Comparison of ENCODE assay signal across 10 mouse cellular contexts in the genomic region with DNA sequence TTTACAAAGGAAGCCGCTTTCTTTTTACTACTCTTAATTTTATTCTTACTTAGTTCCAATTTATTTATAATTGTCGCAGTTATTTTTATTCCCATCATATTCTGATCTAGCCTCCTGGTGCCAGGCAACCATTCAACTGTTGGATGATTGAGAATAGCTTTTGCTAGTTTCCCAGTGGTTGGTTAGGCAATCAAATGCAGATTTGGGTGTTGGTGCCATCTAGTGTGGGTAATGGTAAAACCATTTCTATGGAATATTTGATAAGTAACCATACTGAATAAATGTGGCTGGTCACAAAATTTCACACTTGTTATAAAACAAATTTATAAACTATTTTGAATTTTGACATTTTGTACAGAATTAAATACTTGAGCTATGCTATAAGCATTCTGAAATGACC. TPM values are rescaled to one million over a fixed set of nuclear protein-coding genes. Genes with fewer than 3 reads are reported as not detected.
DNase-seq lines count a peak whose midpoint lies in the region; ATAC-seq and TF ChIP-seq lines count a peak whose summit lies in the region.
"Had no signal": no experiment of that assay in that cellular context is flagged by ENCODE, and none has a peak within 500 bp of the region (broad histone marks: within the 10 kb centered on the region; RNA-seq: fewer than 3 reads in every experiment).

No protein-coding gene starts in this region.

- no peak overlapping the region for H3K9ac ChIP-seq in liver, embryonic 14.5 days (replicated peaks)
- H3K9ac ChIP-seq in hindbrain, embryonic 12.5 days = no peak overlapping the region
- no peak overlapping the region for H3K9ac ChIP-seq in midbrain, embryonic 11.5 days (ENCODE audit: low read length)
- H3K9ac ChIP-seq: limb, embryonic 15.5 days had no signal

- no peaks in the 10 kb centered on the region for H3K4me1 ChIP-seq in liver, embryonic 14.5 days (replicated peaks; ENCODE audit: control insufficient read depth in 2 of 2, insufficient read depth in 2 of 2, low read length in 1 of 2)
- H3K4me1 ChIP-seq in hindbrain, embryonic 12.5 days = peaks cover 6% of the 10 kb centered on the region
- peaks cover 4% of the 10 kb centered on the region; the same call in 1 of the 2 replicates for H3K4me1 ChIP-seq in midbrain, embryonic 11.5 days (ENCODE audit: control insufficient read depth, insufficient read depth, low read length)

- TF ChIP-seq CTCF in gastrocnemius, adult 2 months (IDR thresholded peaks at IDR 0.05) = peak; percentile 58
- peak; percentile 31; the same call in 1 of the 2 replicates for TF ChIP-seq CTCF in liver, embryonic 14.5 days (IDR thresholded peaks at IDR 0.05; ENCODE audit: low read depth)

- H3K27me3 ChIP-seq in liver, embryonic 14.5 days (ENCODE audit: control insufficient read depth, insufficient read depth, low read length) = no peaks in the 10 kb centered on the region
- no peaks in the 10 kb centered on the region for H3K27me3 ChIP-seq in hindbrain, embryonic 12.5 days
- no peaks in the 10 kb centered on the region for H3K27me3 ChIP-seq in midbrain, embryonic 11.5 days (ENCODE audit: control insufficient read depth, insufficient read depth, low read length)
- H3K27me3 ChIP-seq: limb, embryonic 15.5 days had no signal

- 87% methylated on average over 2 of the region's 2 CpGs for WGBS in liver, embryonic 14.5 days (ENCODE audit: insufficient replicate concordance)
- 97% methylated on average over 2 of the region's 2 CpGs for WGBS in hindbrain, embryonic 12.5 days
- WGBS in midbrain, embryonic 11.5 days = 91% methylated on average over 2 of the region's 2 CpGs

- H3K27ac ChIP-seq in gastrocnemius, adult 2 months = no peak overlapping the region
- no peak overlapping the region for H3K27ac ChIP-seq in liver, embryonic 14.5 days
- H3K27ac ChIP-seq in hindbrain, embryonic 12.5 days = no peak overlapping the region
- no peak overlapping the region for H3K27ac ChIP-seq in midbrain, embryonic 11.5 days (ENCODE audit: low read depth, low read length)
- H3K27ac ChIP-seq: limb, embryonic 15.5 days had no signal

- no peak for ATAC-seq in liver, embryonic 14.5 days (ENCODE audit: insufficient read depth)
- peak; percentile 56; the same call in 1 of the 2 replicates for ATAC-seq in megakaryocyte, adult 5-6 weeks (ENCODE audit: poor library complexity, severe bottlenecking)
- ATAC-seq in hindbrain, embryonic 12.5 days (ENCODE audit: low FRiP score) = no peak
- no peak for ATAC-seq in midbrain, embryonic 11.5 days (ENCODE audit: low FRiP score)

- H3K4me3 ChIP-seq in gastrocnemius, adult 2 months = no peak overlapping the region
- no peak overlapping the region for H3K4me3 ChIP-seq in liver, embryonic 14.5 days (ENCODE audit: insufficient read depth in 1 of 2, low read depth in 2 of 2, low read length in 2 of 2)
- H3K4me3 ChIP-seq in hindbrain, embryonic 12.5 days = no peak overlapping the region
- no peak overlapping the region for H3K4me3 ChIP-seq in midbrain, embryonic 11.5 days (ENCODE audit: low read depth, low read length)
- H3K4me3 ChIP-seq: limb, embryonic 15.5 days had no signal

- TF ChIP-seq EP300 in liver, embryonic 14.5 days (IDR thresholded peaks at IDR 0.05; ENCODE audit: low read depth) = no peak

- no peak overlapping the region for H3K4me2 ChIP-seq in liver, embryonic 14.5 days (ENCODE audit: low read depth)
- H3K4me2 ChIP-seq in hindbrain, embryonic 12.5 days (replicated peaks) = no peak overlapping the region
- no peak overlapping the region for H3K4me2 ChIP-seq in midbrain, embryonic 11.5 days
- H3K4me2 ChIP-seq: limb, embryonic 15.5 days had no signal

- no peaks in the 10 kb centered on the region for H3K36me3 ChIP-seq in liver, embryonic 14.5 days (replicated peaks; ENCODE audit: control insufficient read depth, insufficient read depth, low read depth)
- H3K36me3 ChIP-seq in hindbrain, embryonic 12.5 days = peaks cover 10% of the 10 kb centered on the region
- H3K36me3 ChIP-seq in midbrain, embryonic 11.5 days (ENCODE audit: control insufficient read depth, insufficient read depth, low read length) = no peaks in the 10 kb centered on the region
- H3K36me3 ChIP-seq: limb, embryonic 15.5 days had no signal

- no peak for DNase-seq in gastrocnemius, adult 2 months
- no peak for DNase-seq in gastrocnemius, adult 8-10 months (ENCODE audit: low spot score in 2 of 2)
- DNase-seq in liver, embryonic 14.5 days (ENCODE audit: low read depth in 3 of 3, low spot score in 3 of 3) = no peak
- DNase-seq in liver (no peak), NIH3T3 (ENCODE audit: low read depth) (peak; percentile 75)
- no peak for DNase-seq in midbrain, embryonic 11.5 days (ENCODE audit: low spot score, missing footprints)
- DNase-seq: adrenal gland, adult 2 months had no signal

- H3K9me3 ChIP-seq in liver, embryonic 14.5 days (ENCODE audit: control insufficient read depth, low read length) = no peaks in the 10 kb centered on the region
- H3K9me3 ChIP-seq in hindbrain, embryonic 12.5 days (replicated peaks) = no peaks in the 10 kb centered on the region
- no peaks in the 10 kb centered on the region for H3K9me3 ChIP-seq in midbrain, embryonic 11.5 days (ENCODE audit: control insufficient read depth, low read length)
- H3K9me3 ChIP-seq: limb, embryonic 15.5 days had no signal

- intact Hi-C loops in gastrocnemius, adult 2 months (cut with DNase I) = loop anchor here (1.0 to 10.0 kb wide), 2 partner anchors 170 to 310 kb away; a partner anchor contains a TSS

RNA-seq across cellular contexts. Expression of a gene that starts 22.0 kb away (rescaled TPM):
- 100 to 1,000 TPM; 639 to 764 TPM for total RNA-seq in gastrocnemius, adult 2 months (2021)
- 100 to 1,000 TPM; 621 to 893 (median 770) TPM for total RNA-seq in gastrocnemius, adult 8-10 months (2022)
- 14.0 and 21.4 TPM in 2 replicates for polyA plus RNA-seq in liver, embryonic 14.5 days (2012; rRNA removed)
- polyA plus RNA-seq in liver, embryonic 14.5 days (2014; fragmentation: Nextera tagmentation; extraction: Ambion mirVana) = 10.2 and 11.5 TPM in 2 replicates
- 129 and 142 TPM in 2 replicates for total RNA-seq in megakaryocyte, adult 5-6 weeks (2015)
- 128 and 135 TPM in 2 replicates for total RNA-seq in megakaryocyte, adult 5-6 weeks (2017)
- polyA plus RNA-seq in hindbrain, embryonic 12.5 days (2016; fragmentation: Nextera tagmentation; extraction: Ambion mirVana) = 115 and 117 TPM in 2 replicates
- polyA plus RNA-seq in midbrain, embryonic 11.5 days (2014; fragmentation: Nextera tagmentation; extraction: Ambion mirVana) = 75.3 and 78.3 TPM in 2 replicates

Comparison
In these comparisons a context has a peak if more than half of its experiments do, and no peak if none do; other contexts are left out.
1. RNA of a gene that starts 22.0 kb away (total RNA-seq): 621 to 893 TPM in gastrocnemius, adult 8-10 months and 639 to 764 TPM in gastrocnemius, adult 2 months; 128 to 142 TPM in megakaryocyte, adult 5-6 weeks; every median in the first group is over 4 times any median in the second.